Mouse (Mus musculus) liver, embryonic 12.5 days (tissue): ENCODE data around the gene Isca2. TPM values are rescaled to one million over a fixed set of nuclear protein-coding genes. Genes with fewer than 3 reads are reported as not detected.
A peak's percentile ranks its signal among the peaks of the same experiment; 100 is the strongest.

ENCODE experiments used
- ATAC-seq: fragments of 200-750 bp; cut with Nextera tagmentation; 2 replicates; pipeline ENCODE4 v1.8.0; 2017; ENCODE audit warnings: moderate number of reproducible peaks, mild to moderate bottlenecking, moderate library complexity
- H3K27ac ChIP-seq: fragments of 300-500 bp; sonication (generic); 2 replicates; pipeline ENCODE4 v1.5.1; 2016; ENCODE audit warnings: mild to moderate bottlenecking
- H3K27me3 ChIP-seq: fragments of 300-500 bp; sonication (generic); replicated peaks from 2 replicates; pipeline ENCODE4 v1.6.1; 2016; ENCODE audit warnings: mild to moderate bottlenecking, moderate library complexity
- H3K36me3 ChIP-seq: fragments of 300-500 bp; sonication (generic); 2 replicates; pipeline ENCODE4 v1.6.1; 2016; ENCODE audit warnings: mild to moderate bottlenecking, moderate library complexity
- H3K4me1 ChIP-seq: fragments of 300-500 bp; sonication (generic); 2 replicates; pipeline ENCODE4 v1.6.1; 2016
- H3K4me2 ChIP-seq: fragments of 300-500 bp; sonication (generic); 2 replicates; pipeline ENCODE4 v1.6.1; 2016; ENCODE audit warnings: mild to moderate bottlenecking, moderate library complexity
- H3K4me3 ChIP-seq: fragments of 300-500 bp; sonication (generic); 2 replicates; pipeline ENCODE4 v1.5.1; 2016; ENCODE audit warnings: mild to moderate bottlenecking, moderate library complexity
- H3K9ac ChIP-seq: fragments of 300-500 bp; sonication (generic); 2 replicates; pipeline ENCODE4 v1.6.1; 2016; ENCODE audit warnings: mild to moderate bottlenecking, moderate library complexity
- H3K9me3 ChIP-seq: fragments of 300-500 bp; sonication (generic); replicated peaks from 2 replicates; pipeline ENCODE4 v1.6.1; 2016; ENCODE audit warnings: mild to moderate bottlenecking, moderate library complexity
- WGBS: fragments of 180-500 bp; shearing (Covaris S2); methylation state at CpG from one replicate; pipeline ENCODE4 v1.1.7; 2016; ENCODE audit not compliant: insufficient replicate concordance; 5-methylcytosine and 5-hydroxymethylcytosine counted together
- polyA plus RNA-seq: library from polyadenylated mRNA; unstranded; fragments of >200 nt; fragmentation: Nextera tagmentation; extraction: Ambion mirVana; gene quantifications from 2 replicates; pipeline ENCODE4 v1.2.1, GENCODE M21; 2016

Gene Isca2
- polyA plus RNA-seq, 1 experiment from 2014 or later = 116 TPM

DNA sequence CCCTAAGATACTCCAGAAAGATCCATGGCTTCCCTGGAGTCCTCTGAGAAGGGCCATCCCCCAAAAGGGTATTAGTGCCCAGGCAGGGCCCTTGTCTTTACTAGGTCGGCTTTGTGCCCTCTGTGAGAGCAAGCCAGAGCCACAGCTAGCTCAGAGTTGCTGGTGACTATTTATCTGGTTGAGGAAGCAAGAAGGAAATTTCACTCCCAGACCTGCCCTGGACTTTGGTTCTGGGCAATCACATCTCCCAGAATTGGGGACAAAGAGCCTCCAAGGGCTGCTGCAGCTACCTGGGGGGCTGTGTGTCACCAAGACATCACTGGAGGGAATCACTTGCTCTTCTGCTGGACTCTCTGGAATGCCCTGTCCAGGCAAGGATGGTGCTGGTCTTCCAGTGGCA is 33.0 kb downstream of the Isca2 start:
- H3K27ac ChIP-seq = no peak overlapping the region
- no peak overlapping the region for H3K9ac ChIP-seq
- H3K4me1 ChIP-seq = no peaks in the 10 kb centered on the region; the same call in 1 of the 2 replicates
- no peak overlapping the region for H3K4me3 ChIP-seq
- H3K27me3 ChIP-seq = peaks cover 54% of the 10 kb centered on the region
- no peaks in the 10 kb centered on the region for H3K9me3 ChIP-seq
- 55% methylated on average over 1 of the region's 1 CpGs for WGBS
- H3K4me2 ChIP-seq = no peak overlapping the region
- ATAC-seq = no peak
- H3K36me3 ChIP-seq = no peaks in the 10 kb centered on the region

DNA sequence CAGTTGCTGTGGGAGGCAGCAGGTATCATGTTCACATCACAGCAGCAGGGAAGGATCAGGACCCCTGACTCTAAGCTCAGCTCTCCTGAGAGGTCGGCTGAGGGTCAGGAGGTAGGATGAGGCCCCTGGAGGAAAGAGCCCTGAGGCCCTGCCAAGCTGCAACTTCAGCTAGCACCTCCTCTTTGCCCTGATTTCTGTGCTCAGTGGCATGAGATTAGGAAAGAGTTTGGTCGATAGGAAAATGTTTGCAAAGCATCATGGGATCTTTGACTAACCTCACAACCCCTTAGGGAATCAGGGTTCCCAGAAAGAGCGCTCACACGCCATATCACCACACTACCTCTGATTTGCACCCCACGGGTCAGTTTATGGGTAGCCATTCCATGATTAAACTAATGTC is 33.7 kb downstream of the Isca2 start:
- WGBS = 51% methylated on average over 5 of the region's 5 CpGs
- no peaks in the 10 kb centered on the region for H3K36me3 ChIP-seq
- H3K9me3 ChIP-seq = no peaks in the 10 kb centered on the region
- ATAC-seq = no peak
- H3K4me1 ChIP-seq = no peaks in the 10 kb centered on the region; the same call in 1 of the 2 replicates
- no peak overlapping the region for H3K27ac ChIP-seq
- no peak overlapping the region for H3K9ac ChIP-seq
- no peak overlapping the region for H3K4me3 ChIP-seq
- H3K4me2 ChIP-seq = no peak overlapping the region
- H3K27me3 ChIP-seq = peaks cover 49% of the 10 kb centered on the region

DNA sequence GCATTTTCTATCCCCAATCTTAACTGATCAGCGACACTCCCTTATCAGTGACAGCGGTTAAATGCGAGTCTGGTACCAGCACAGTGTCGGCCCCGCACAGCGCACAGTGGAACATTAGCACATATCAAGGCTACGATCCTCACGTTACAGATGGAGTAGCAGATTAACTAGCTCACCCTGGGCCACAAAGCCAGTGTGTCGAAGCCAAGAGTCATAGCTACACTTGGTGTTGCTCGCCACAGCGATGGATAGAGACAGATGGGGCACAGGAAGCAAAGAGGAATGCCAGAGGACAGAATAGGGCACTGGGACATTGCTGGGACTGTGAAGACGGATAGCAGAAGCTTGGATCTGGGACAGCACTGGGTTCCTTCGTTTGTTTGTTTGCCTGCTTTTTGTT is 34.3 kb downstream of the Isca2 start:
- Histone ChIP-seq H3K9me3 (no peaks in the 10 kb centered on the region), H3K27ac (no peak overlapping the region), H3K4me2 (no peak overlapping the region), H3K4me3 (no peak overlapping the region), H3K9ac (no peak overlapping the region), H3K27me3 (peaks cover 46% of the 10 kb centered on the region), H3K36me3 (no peaks in the 10 kb centered on the region), H3K4me1 (no peaks in the 10 kb centered on the region; the same call in 1 of the 2 replicates)
- no peak for ATAC-seq
- WGBS = 63% methylated on average over 13 of the region's 13 CpGs

GRCm38 (mm10) chr12:84809033-84809432 is 36.0 kb downstream of the Isca2 start:
- 45% methylated on average over 6 of the region's 6 CpGs for WGBS

GRCm38 (mm10) chr12:84810810-84811209 is 37.8 kb downstream of the Isca2 start:
- no peak for ATAC-seq
- Histone ChIP-seq H3K4me1 (peaks cover 6% of the 10 kb centered on the region; the same call in 1 of the 2 replicates), H3K4me2 (no peak overlapping the region), H3K36me3 (no peaks in the 10 kb centered on the region), H3K4me3 (no peak overlapping the region), H3K27me3 (peaks cover 36% of the 10 kb centered on the region), H3K27ac (no peak overlapping the region), H3K9ac (no peak overlapping the region), H3K9me3 (no peaks in the 10 kb centered on the region)
- 64% methylated on average over 1 of the region's 1 CpGs for WGBS

More at GRCm38 (mm10) chr12:84809033-84809432, 36.0 kb downstream of the Isca2 start:
- no peak overlapping the region for H3K4me2 ChIP-seq
- no peak for ATAC-seq
- no peaks in the 10 kb centered on the region; the same call in 1 of the 2 replicates for H3K4me1 ChIP-seq
- no peaks in the 10 kb centered on the region for H3K36me3 ChIP-seq
- no peaks in the 10 kb centered on the region for H3K9me3 ChIP-seq
- H3K4me3 ChIP-seq = no peak overlapping the region
- H3K9ac ChIP-seq = no peak overlapping the region
- H3K27me3 ChIP-seq = peaks cover 46% of the 10 kb centered on the region
- no peak overlapping the region for H3K27ac ChIP-seq

DNA sequence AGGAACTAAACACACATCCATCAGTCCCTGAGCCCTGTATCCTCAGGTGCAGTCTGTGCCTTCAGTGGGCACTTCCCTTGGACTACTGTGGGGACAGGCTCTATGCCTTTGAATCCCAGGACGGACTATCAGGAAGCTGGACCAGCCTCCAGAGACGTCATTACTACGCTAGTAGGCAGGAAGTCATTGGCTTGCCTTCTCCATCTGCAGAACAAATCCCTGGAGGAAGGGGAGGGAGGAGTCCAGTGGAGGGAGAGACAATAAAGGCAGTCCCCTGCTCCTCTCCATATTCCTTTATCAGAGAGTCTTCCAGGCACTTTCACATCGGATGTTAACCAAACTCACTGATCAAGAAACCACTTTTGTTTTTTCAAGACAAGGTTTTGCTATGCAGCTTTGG is 38.5 kb downstream of the Isca2 start:
- H3K4me2 ChIP-seq = no peak overlapping the region
- no peak overlapping the region for H3K4me3 ChIP-seq
- peaks cover 12% of the 10 kb centered on the region; the same call in 1 of the 2 replicates for H3K4me1 ChIP-seq
- ATAC-seq = no peak
- H3K9me3 ChIP-seq = no peaks in the 10 kb centered on the region
- peaks cover 29% of the 10 kb centered on the region for H3K27me3 ChIP-seq
- no peak overlapping the region for H3K9ac ChIP-seq
- no peaks in the 10 kb centered on the region for H3K36me3 ChIP-seq
- WGBS = 31% methylated on average over 4 of the region's 4 CpGs
- no peak overlapping the region for H3K27ac ChIP-seq

- Histone ChIP-seq H3K4me3 (no peak overlapping the region), H3K36me3 (no peaks in the 10 kb centered on the region), H3K27ac (no peak overlapping the region), H3K4me2 (no peak overlapping the region), H3K4me1 (peaks cover 14% of the 10 kb centered on the region; the same call in 1 of the 2 replicates), H3K27me3 (peaks cover 26% of the 10 kb centered on the region), H3K9me3 (no peaks in the 10 kb centered on the region), H3K9ac (no peak overlapping the region)
- ATAC-seq = no peak
- WGBS = 39% methylated on average over 3 of the region's 3 CpGs
These were observed 39.0 kb downstream of the Isca2 start for GRCm38 (mm10) chr12:84812004-84812403.

- WGBS = 37% methylated on average over 7 of the region's 7 CpGs
- peaks cover 21% of the 10 kb centered on the region for H3K4me1 ChIP-seq
- no peak overlapping the region for H3K4me2 ChIP-seq
These were observed 40.7 kb downstream of the Isca2 start for GRCm38 (mm10) chr12:84813773-84814172.

GRCm38 (mm10) chr12:84814663-84815325 is 41.7 kb downstream of the Isca2 start:
- ATAC-seq = no peak
- 74% methylated on average over 3 of the region's 3 CpGs for WGBS
- H3K4me1 ChIP-seq = peaks cover 31% of the 10 kb centered on the region
- H3K9me3 ChIP-seq = no peaks in the 10 kb centered on the region
- no peaks in the 10 kb centered on the region for H3K27me3 ChIP-seq
- no peak overlapping the region for H3K4me3 ChIP-seq
- no peak overlapping the region for H3K9ac ChIP-seq
- H3K4me2 ChIP-seq = no peak overlapping the region
- no peaks in the 10 kb centered on the region for H3K36me3 ChIP-seq
- H3K27ac ChIP-seq = no peak overlapping the region

More at GRCm38 (mm10) chr12:84813773-84814172, 40.7 kb downstream of the Isca2 start:
- Histone ChIP-seq H3K9ac (no peak overlapping the region), H3K27ac (no peak overlapping the region), H3K4me3 (no peak overlapping the region), H3K27me3 (peaks cover 9% of the 10 kb centered on the region), H3K36me3 (no peaks in the 10 kb centered on the region), H3K9me3 (no peaks in the 10 kb centered on the region)
- ATAC-seq = 0 out of 2 replicates have a peak, but pooled peaks have one; percentile 13

- H3K4me1 ChIP-seq = peaks cover 52% of the 10 kb centered on the region
- peak overlapping the region; percentile 45 for H3K9ac ChIP-seq
- ATAC-seq = no peak
- no peaks in the 10 kb centered on the region for H3K9me3 ChIP-seq
- peak overlapping the region; percentile 94 for H3K27ac ChIP-seq
- H3K4me2 ChIP-seq = peak overlapping the region; percentile 46; the same call in 1 of the 2 replicates
- peaks cover 8% of the 10 kb centered on the region; the same call in 1 of the 2 replicates for H3K27me3 ChIP-seq
- H3K36me3 ChIP-seq = no peaks in the 10 kb centered on the region
- H3K4me3 ChIP-seq = no peak overlapping the region
- 56% methylated on average over 4 of the region's 4 CpGs for WGBS
These were observed 45.4 kb downstream of the Isca2 start for GRCm38 (mm10) chr12:84818496-84818895.

- H3K4me1 ChIP-seq = peaks cover 52% of the 10 kb centered on the region
- H3K9me3 ChIP-seq = no peaks in the 10 kb centered on the region
- H3K27ac ChIP-seq = peak overlapping the region; percentile 94
- peak overlapping the region; percentile 57 for H3K9ac ChIP-seq
- H3K4me2 ChIP-seq = peak overlapping the region; percentile 46
- ATAC-seq = peak; percentile 99
- 62% methylated on average over 13 of the region's 13 CpGs for WGBS
- H3K4me3 ChIP-seq = no peak overlapping the region
- H3K27me3 ChIP-seq = peaks cover 9% of the 10 kb centered on the region; the same call in 1 of the 2 replicates
- H3K36me3 ChIP-seq = no peaks in the 10 kb centered on the region
These were observed 46.5 kb downstream of the Isca2 start for GRCm38 (mm10) chr12:84819236-84820168.

GRCm38 (mm10) chr12:84823601-84824000 is 50.5 kb downstream of the Isca2 start:
- no peak for ATAC-seq
- H3K4me2 ChIP-seq = no peak overlapping the region
- no peaks in the 10 kb centered on the region for H3K36me3 ChIP-seq
- WGBS = 71% methylated on average over 7 of the region's 7 CpGs
- peaks cover 33% of the 10 kb centered on the region for H3K4me1 ChIP-seq
- H3K4me3 ChIP-seq = no peak overlapping the region
- H3K27me3 ChIP-seq = peaks cover 33% of the 10 kb centered on the region
- H3K27ac ChIP-seq = no peak overlapping the region
- no peaks in the 10 kb centered on the region for H3K9me3 ChIP-seq
- no peak overlapping the region for H3K9ac ChIP-seq
